8 mouse cellular contexts compared by ENCODE assay signal in genomic region chr4:144890690-144891120, GRCm38 (mm10). TPM values are rescaled to one million over a fixed set of nuclear protein-coding genes. Genes with fewer than 3 reads are reported as not detected.
DNase-seq lines count a peak whose midpoint lies in the region; ATAC-seq and TF ChIP-seq lines count a peak whose summit lies in the region.

No protein-coding gene starts in this region.

- TF ChIP-seq CTCF in heart, adult 2 months (IDR thresholded peaks at IDR 0.05), result no peak
- peak; percentile 78; the same call in 1 of the 2 replicates for TF ChIP-seq CTCF in spleen, adult 2 months (IDR thresholded peaks at IDR 0.05; ENCODE audit: extremely low read depth, insufficient read depth, insufficient read length, insufficient replicate concordance)

- intact Hi-C loops in heart, adult 2 months (cut with DNase I), result loop anchor here (2.0 to 10.0 kb wide), 5 partner anchors 70 to 394 kb away; no protein-coding TSS in a partner anchor
- intact Hi-C loops in heart, postnatal 25 days (cut with DNase I), result loop anchor here (5.0 kb wide), 2 partner anchors 107 to 407 kb away; no protein-coding TSS in a partner anchor
- intact Hi-C loops in left cerebral cortex, postnatal 14 days (cut with DNase I), result loop anchor here (2.0 to 10.0 kb wide), 2 partner anchors 160 to 214 kb away; no protein-coding TSS in a partner anchor

- WGBS in heart, adult 2 months, result 6% methylated on average over 7 of the region's 7 CpGs
- 12% methylated on average over 7 of the region's 7 CpGs for WGBS in forebrain, embryonic 10.5 days
- 17% methylated on average over 7 of the region's 7 CpGs for WGBS in spleen, adult 2 months

- no peak overlapping the region for H3K9ac ChIP-seq in heart, adult 2 months (ENCODE audit: low read depth, low read length)

- H3K27me3 ChIP-seq in heart, adult 2 months (ENCODE audit: control insufficient read depth, insufficient read depth, low read length), result no peaks in the 10 kb centered on the region
- peaks cover 42% of the 10 kb centered on the region for H3K27me3 ChIP-seq in forebrain, embryonic 10.5 days (ENCODE audit: poor library complexity, severe bottlenecking)
- H3K27me3 ChIP-seq in spleen, adult 2 months (ENCODE audit: control insufficient read depth, insufficient read depth, low read length), result no peaks in the 10 kb centered on the region

- no peaks in the 10 kb centered on the region for H3K36me3 ChIP-seq in heart, adult 2 months (ENCODE audit: control insufficient read depth, insufficient read depth, low read length)
- H3K36me3 ChIP-seq in forebrain, embryonic 10.5 days (replicated peaks), result no peaks in the 10 kb centered on the region
- H3K36me3 ChIP-seq in spleen, adult 2 months (ENCODE audit: control insufficient read depth, insufficient read depth, low read length), result no peaks in the 10 kb centered on the region

- H3K79me2 ChIP-seq in heart, adult 2 months (replicated peaks; ENCODE audit: control insufficient read depth, insufficient read depth, low read length), result peaks cover 2% of the 10 kb centered on the region

- peak overlapping the region; percentile 98 for H3K27ac ChIP-seq in heart, adult 2 months
- no peak overlapping the region for H3K27ac ChIP-seq in forebrain, embryonic 10.5 days
- H3K27ac ChIP-seq in spleen, adult 2 months (ENCODE audit: insufficient read depth, low read length), result no peak overlapping the region

- H3K4me1 ChIP-seq in heart, adult 2 months (ENCODE audit: control insufficient read depth, insufficient read depth, low read length), result peaks cover 6% of the 10 kb centered on the region
- peaks cover 44% of the 10 kb centered on the region for H3K4me1 ChIP-seq in forebrain, embryonic 10.5 days
- H3K4me1 ChIP-seq in spleen, adult 2 months (ENCODE audit: control insufficient read depth, insufficient read depth, insufficient read length), result peaks cover 3% of the 10 kb centered on the region; the same call in 1 of the 2 replicates

- TF ChIP-seq POLR2A in heart, adult 2 months (IDR thresholded peaks at IDR 0.05; ENCODE audit: insufficient read depth, low read depth, low read length), result no peak
- no peak for TF ChIP-seq POLR2A in spleen, adult 2 months (IDR thresholded peaks at IDR 0.05; ENCODE audit: low read depth, low read length)

- peak; percentile 83 for TF ChIP-seq EP300 in heart, adult 2 months (IDR thresholded peaks at IDR 0.05; ENCODE audit: insufficient read depth, low read depth, low read length)

- peak; percentile 26 to 38; a peak in 3 of 4 replicates for ATAC-seq in hematopoietic stem cell, adult 5-6 weeks (replicated peaks in 1 of 2; ENCODE audit: insufficient read depth in 1 of 2, low FRiP score in 2 of 2, low TSS enrichment in 1 of 2, low read depth in 1 of 2, poor library complexity in 2 of 2, severe bottlenecking in 2 of 2)
- peak; percentile 52 for ATAC-seq in megakaryocyte-erythroid progenitor cell, adult 5-6 weeks (replicated peaks; ENCODE audit: low FRiP score, low TSS enrichment, poor library complexity, severe bottlenecking)

- DNase-seq in heart, adult 2 months, result peak; percentile 72 to 76
- no peak for DNase-seq in heart, postnatal 25 days (ENCODE audit: low spot score)
- DNase-seq in brain, adult 2 months (ENCODE audit: low read depth, low spot score), result peak; percentile 76
- DNase-seq in forebrain, embryonic 10.5 days (ENCODE audit: extremely low spot score, low spot score), result peak; percentile 60
- peak; percentile 68 to 77 for DNase-seq in left cerebral cortex, postnatal 14 days (ENCODE audit: low spot score in 2 of 2)
- peak; percentile 48 to 51 for DNase-seq in spleen, adult 2 months (ENCODE audit: low read depth in 1 of 2, low spot score in 2 of 2)

- H3K4me3 ChIP-seq in heart, adult 2 months, result no peak overlapping the region
- H3K4me3 ChIP-seq in forebrain, embryonic 10.5 days, result no peak overlapping the region
- H3K4me3 ChIP-seq in spleen, adult 2 months (ENCODE audit: extremely low read depth, insufficient read depth, insufficient read length), result no peak overlapping the region

- H3K9me3 ChIP-seq in forebrain, embryonic 10.5 days, result no peaks in the 10 kb centered on the region

RNA-seq across cellular contexts. Expression of gene Dhrs3, which starts 1.9 kb away (rescaled TPM):
- total RNA-seq in heart, adult 2 months (2021), result 100 to 1,000 TPM; 139 to 143 TPM
- 113 and 144 TPM in 2 replicates for polyA plus RNA-seq in heart, adult 2 months (2012; rRNA removed)
- total RNA-seq in heart, postnatal 25 days (2021), result 100 to 1,000 TPM; 112 to 126 TPM
- 12.2 and 15.3 TPM in 2 replicates for polyA plus RNA-seq in forebrain, embryonic 10.5 days (2016; fragmentation: Nextera tagmentation; extraction: Ambion mirVana)
- total RNA-seq in hematopoietic stem cell, adult 5-6 weeks (2017), result 48.1 and 55.2 TPM in 2 replicates
- total RNA-seq in left cerebral cortex, postnatal 14 days (2021), result 10 to 100 TPM; 22.2 TPM
- total RNA-seq in megakaryocyte-erythroid progenitor cell, adult 5-6 weeks (2014; fragmentation: Nextera tagmentation), result 1.9 and 11.1 TPM in 2 replicates
- 3.0 and 6.7 TPM in 2 replicates for total RNA-seq in megakaryocyte-erythroid progenitor cell, adult 5-6 weeks (2017)
- 33.9 and 41.3 TPM in 2 replicates for polyA plus RNA-seq in spleen, adult 2 months (2012; rRNA removed)
